Mouse (Mus musculus): ENCODE data around the gene Rims3.

Gene Rims3

GRCm38 (mm10) chr4:120890754-120891440 lies 36.3 kb downstream of the Rims3 start:
- intact Hi-C loops (cut with DNase I): no loop called here

- intact Hi-C loops (cut with DNase I): no loop called here
These were observed 37.3 kb downstream of the Rims3 start for GRCm38 (mm10) chr4:120891960-120892359.

GRCm38 (mm10) chr4:120892516-120892915 lies 37.9 kb downstream of the Rims3 start:
- intact Hi-C loops (cut with DNase I): no loop called here

- intact Hi-C loops (cut with DNase I): no loop called here
These were observed 39.2 kb downstream of the Rims3 start for GRCm38 (mm10) chr4:120893656-120894401.

DNA sequence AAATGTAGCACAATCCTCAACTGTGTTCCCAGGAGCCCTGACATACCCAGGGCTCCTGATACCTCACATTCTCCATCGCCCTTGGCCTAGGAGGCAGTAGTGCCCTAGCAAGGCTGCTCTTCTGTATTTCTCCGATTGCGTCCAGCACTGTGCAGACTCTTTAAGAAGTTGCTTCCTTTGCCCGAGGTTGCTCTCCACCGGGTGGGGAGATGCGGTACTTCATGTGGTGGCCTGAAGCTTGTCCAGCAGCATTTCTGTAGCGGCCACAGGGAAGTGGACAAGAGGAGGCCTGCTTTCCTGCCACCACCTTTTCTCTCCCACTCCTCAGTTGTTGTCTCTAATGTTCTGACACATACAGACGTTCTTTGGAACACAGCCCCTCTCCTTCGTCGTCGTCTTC lies 40.0 kb downstream of the Rims3 start:
- intact Hi-C loops (cut with DNase I): no loop called here

GRCm38 (mm10) chr4:120895226-120895625 lies 40.6 kb downstream of the Rims3 start:
- intact Hi-C loops (cut with DNase I): no loop called here

DNA sequence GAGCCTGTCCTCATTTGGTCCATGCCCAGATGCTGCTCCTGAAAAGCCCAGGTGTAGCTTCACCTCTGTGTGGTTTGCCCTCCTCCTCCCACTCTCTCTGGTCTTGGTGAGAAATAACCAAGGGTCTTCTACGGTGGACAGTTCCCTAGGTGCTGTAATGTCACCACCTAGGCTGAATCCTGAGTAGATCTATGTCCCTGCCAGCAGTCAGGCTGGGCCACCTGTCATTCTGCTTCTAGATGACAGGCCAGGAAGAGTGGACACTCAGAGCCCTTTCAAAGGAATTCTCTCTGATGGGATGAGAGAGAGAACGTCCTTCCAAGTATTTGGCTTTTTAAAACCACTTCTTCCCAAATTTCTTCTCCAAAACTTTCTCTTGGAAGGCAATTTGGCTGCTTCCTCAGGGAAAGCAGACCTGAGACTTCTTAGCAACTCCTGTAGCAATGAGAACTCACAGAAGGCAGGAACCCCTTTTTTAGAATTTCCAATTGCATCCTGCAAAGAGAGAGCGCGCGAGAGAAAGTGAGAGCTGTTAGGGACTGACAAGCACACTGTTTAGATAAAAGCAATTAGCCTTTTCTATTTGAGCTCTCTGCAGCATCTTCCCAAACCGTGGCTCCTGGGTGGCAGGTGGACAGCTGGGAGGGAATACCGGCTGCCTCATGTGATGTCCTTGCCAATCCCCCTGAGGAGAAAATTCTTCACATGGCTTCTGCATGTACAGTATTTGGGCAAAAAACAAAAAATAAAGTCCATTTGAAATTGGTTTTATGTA lies 41.4 kb downstream of the Rims3 start:
- intact Hi-C loops (cut with DNase I): no loop called here

DNA sequence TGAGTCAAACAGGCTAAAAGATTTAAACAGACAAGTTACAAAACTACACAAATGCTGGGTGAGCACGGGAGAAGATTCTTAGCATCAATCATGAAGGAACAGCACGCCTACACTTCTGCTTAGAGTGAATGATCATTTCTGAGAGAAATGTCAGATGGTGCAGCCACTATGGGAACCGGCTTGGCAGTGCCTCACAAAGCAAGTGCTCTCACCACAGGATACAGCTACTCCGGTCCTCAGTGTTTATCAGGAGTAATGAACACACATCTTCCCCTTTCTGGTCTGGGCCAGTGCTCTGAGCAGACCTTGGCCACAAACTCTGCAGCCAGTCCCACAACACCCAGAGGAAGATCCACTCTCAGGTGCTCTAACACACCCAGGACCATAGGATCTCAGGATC lies 49.9 kb downstream of the Rims3 start:
- intact Hi-C loops (cut with DNase I): no loop called here

- intact Hi-C loops (cut with DNase I): no loop called here
These were observed 51.0 kb downstream of the Rims3 start for GRCm38 (mm10) chr4:120905644-120906043.

DNA sequence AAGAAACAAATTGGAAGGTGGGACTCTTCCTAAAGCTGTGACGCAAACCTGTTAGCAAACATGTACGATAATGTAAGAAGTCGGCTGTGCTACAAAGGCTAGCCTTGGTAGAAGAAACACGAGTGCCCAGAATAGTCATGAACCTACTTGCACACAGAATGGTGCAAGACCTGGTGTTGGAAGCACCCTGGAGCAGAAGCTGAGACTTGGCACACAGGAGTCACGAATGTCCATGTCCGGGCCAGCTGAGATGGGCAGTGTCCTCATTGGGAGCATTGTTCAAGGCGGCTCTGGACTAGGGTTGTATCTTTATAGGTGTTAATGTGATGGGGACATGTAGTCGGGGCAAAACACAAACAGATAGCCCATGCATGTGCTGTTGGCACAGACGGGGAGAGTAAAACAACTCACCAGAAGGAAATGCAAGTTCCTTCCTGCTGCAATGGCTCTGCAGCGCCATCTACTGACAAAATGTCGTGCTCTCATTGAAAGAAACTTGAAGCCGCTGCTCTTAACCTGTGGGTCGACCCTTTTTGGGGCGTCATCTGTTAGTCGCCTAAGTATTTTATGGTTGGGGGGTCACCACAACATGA lies 55.0 kb downstream of the Rims3 start:
- intact Hi-C loops (cut with DNase I): loop anchor here (5.0 kb wide), 1 partner anchor 62 kb away; no protein-coding TSS in a partner anchor

DNA sequence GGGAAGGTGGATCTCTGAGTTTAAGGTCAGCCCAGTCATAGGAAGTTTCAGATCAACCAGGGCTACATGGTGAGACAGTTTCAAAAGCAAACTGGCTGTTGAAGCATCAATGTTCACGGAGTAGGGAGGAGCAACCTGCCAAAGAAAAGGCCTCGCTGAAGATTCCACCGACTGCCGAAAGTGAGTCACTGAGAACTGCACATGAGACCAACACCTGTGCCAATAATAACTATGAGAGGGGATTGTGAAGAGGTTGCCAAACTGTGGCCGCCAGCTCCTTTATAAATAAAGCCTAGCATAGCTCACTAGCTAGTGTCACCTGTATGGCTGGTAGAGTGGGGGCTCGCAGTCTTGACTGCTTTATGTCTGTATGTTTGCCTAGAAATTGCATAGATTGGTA lies 56.5 kb downstream of the Rims3 start:
- intact Hi-C loops (cut with DNase I): loop anchor here (5.0 kb wide), 1 partner anchor 64 kb away; no protein-coding TSS in a partner anchor

DNA sequence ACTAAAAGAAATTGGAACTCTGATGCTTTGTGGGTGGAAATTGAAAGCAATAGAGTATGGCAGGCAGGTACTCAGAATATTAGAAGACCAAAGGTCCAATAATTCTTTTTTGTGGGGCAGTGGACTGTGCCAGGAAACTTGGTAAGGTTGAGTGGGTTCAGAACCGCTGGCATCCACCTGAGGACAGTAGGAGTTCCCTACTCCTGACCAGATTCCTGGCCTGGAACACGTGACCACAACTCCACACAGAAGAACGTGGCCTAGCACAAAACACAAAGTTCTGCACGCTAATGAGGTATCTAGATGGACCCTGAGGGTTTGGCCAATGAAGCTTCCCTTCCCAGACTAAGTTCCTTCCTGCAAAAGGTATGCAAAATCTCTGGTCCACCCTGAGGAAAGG lies 58.2 kb downstream of the Rims3 start:
- intact Hi-C loops (cut with DNase I): loop anchor here (5.0 kb wide), 1 partner anchor 66 kb away; no protein-coding TSS in a partner anchor

DNA sequence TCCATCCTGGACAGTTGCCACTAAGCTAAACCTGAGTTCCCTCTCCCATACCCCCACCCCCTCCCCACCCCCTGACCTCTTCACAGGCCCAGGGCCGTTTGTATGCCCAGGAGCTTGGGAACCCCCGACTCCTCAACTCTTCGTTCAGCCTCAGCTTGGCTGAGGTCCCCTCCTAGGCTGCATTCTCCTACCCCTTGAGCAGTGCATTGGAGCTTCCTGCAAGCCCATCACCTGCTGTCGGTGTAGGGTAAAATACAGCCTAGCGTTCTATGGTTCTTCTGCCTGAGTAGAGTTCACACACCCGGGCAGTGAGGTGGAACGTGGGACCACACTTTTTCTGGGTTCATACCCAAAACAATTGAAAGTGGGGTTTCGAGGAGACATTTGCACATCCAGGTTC lies 58.8 kb downstream of the Rims3 start:
- intact Hi-C loops (cut with DNase I): loop anchor here (5.0 kb wide), 1 partner anchor 66 kb away; no protein-coding TSS in a partner anchor

DNA sequence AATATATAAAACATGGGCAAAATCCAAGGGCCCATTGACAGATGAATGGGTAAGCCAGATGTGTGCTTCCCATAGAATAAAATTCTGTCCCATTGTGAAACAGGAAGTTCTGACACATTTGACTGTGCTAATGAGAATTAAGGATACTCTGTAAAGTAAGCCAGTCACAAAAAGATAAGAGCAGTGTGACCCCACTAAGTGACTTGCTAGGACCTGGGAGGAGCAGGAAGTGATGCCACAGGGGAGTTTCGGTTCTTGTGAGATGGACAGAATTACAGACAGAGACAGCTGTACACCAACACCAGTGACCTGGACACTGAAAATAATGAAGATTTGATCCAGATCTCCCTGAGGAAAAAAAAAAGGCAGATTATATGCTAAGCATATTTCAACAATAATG lies 59.2 kb downstream of the Rims3 start:
- intact Hi-C loops (cut with DNase I): loop anchor here (5.0 kb wide), 1 partner anchor 67 kb away; no protein-coding TSS in a partner anchor

DNA sequence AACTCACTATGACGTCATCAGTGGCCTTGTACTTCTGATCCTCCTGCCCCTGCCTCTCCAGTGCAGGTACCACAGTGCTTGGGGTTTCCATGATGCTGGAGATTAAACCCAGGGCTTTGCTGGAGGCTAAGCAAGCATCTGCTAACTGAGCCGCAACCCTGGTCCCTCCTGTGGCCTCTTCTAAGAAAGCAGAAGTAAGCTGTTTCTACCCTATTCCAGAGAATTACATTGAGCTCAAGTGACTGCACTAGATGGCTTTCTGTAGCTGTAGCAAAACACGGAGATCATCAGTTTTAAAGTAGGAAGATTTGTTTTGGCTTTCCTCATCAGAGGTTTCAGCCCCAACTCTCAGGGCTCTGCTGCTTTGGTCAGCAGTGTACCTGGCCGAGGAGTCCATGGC lies 59.9 kb downstream of the Rims3 start:
- intact Hi-C loops (cut with DNase I): loop anchor here (5.0 kb wide), 1 partner anchor 67 kb away; no protein-coding TSS in a partner anchor

DNA sequence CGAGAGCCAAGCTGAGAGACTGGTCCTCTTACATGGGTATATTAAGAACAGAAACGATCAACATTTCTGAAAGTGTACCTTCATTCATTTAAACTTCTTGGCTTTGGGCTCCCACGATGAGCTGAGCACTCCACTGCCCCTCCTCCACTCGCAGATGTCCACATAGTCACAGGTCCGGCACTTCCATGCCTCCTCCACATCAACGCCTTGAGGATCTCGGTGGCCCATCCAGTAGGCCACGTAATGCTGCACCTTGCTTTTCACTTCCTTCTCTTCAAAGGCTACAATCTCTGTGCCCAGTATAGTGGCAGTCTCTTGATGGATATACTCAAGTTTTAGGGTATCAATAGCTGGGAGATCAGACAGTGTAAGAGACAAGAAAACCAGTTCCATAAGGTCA lies 66.8 kb downstream of the Rims3 start:
- intact Hi-C loops (cut with DNase I): no loop called here

DNA sequence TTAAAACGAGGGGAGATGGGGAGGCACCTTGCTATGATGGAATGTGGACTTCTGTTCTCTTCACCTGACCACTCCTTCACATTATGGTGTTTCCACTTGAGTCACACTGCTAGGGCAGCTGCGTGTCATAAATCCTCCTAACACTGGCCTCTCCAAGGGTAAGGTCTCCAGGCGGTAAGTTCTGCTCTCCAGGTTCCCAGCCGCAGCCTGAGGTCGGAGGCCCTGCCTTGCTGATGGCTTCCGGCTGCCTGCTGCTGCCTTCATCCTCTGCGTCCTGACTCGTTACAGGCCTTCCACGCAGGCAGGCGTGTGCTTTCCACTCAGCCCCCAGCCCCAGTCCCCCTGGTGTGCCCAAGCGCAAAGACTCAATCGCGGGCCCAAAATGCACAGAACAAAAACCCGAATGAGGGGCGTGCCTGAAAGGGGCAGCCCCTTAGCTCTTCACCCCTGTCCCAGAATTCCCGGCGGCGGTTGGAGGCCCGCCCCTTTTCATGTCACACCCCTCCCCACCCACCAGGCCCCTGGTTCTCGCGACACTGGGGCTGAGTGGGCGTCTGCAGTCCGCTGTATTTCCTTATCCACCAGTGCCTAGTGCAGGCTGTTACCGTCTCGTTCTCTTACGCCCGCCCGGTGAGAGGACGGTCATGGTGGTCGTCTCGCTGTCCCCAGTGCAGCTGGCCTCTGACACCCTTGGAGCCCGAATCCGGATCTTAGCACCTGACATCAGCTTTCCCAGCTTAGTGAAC lies 70.1 kb downstream of the Rims3 start, which contains the start of gene Exo5:
Exo5 (minus strand) TSS at position 464 of the 746 bp plus-strand sequence.
- intact Hi-C loops (cut with DNase I): no loop called here

GRCm38 (mm10) chr4:120925386-120925785 lies 70.8 kb downstream of the Rims3 start:
- intact Hi-C loops (cut with DNase I): no loop called here

- intact Hi-C loops (cut with DNase I): no loop called here
These were observed 74.1 kb downstream of the Rims3 start for GRCm38 (mm10) chr4:120928686-120929085.

DNA sequence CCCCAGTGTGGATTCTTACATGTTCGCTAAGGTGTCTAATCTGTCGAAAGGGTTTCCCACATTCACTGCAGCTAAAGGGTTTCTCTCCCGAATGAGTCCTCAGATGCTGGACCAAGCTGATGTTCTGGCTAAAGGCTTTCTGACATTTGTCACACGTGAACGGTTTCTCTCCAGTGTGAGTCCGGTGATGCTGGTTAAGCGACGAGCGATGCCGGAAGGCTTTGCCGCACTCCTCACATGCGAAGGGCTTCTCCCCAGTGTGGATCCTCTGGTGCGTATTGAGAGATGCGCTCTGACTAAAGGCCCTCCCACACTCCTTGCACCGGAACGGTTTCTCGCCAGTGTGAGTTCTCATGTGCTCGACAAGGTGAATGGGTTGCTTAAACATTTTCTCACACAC lies 76.1 kb downstream of the Rims3 start:
- intact Hi-C loops (cut with DNase I): no loop called here

DNA sequence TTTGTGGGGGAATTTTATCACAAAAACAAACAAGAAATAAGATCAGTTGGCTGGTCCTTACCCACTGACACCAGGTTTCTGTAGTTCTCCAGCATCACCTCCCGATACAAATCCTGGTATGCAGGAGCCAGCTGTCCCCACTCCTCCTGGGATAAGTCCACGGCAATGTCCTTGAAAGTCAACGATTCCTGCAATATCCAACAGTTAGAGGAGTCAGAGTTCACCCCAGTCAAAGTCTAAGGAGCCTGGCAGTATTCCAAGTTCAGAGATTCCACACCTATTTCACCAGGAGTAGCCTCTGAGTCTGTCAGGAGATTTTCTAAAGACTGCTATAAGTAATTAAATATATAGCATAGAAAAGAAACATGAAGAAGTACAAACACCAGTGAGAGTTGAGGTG lies 80.4 kb downstream of the Rims3 start:
- intact Hi-C loops (cut with DNase I): no loop called here
